Mouse (Mus musculus): ENCODE data around the gene Exoc3.

Exoc3 gene

DNA sequence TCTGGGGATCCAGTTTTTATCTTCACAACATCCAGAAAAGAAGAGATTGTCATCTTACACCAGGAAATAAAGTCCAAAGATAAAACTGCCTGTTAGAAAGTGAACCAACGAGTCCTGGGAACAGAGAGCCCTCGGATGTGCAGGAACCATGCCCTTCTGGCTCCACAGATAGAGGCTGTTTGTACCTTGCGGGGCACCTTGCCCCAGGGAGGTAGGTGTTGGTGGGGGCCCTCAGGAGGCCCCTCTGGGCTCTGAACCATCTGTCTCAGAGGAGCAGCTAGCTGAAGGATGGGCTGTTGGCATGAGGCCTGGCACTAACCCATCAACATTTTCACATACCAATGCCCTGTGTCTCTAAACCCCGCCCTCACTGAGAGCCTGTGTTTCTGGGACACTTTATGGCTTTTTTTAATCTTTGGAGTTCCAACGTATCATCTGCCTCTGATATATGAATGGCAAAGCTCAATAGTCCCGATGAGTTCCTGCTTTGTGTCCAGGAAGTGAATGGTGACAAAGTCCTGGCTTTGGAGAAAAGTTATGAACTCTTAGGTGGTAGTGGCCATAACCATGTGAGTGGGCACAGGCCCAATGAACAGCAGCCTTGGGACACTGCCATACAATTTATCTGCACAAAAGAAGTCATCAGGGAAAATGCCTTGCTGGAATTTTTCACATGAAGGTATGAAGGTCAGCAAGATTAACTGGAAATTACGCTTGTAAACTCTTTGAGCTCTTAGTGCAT is 69.5 kb downstream of the Exoc3 start:
- no peak for DNase-seq (ENCODE audit: low read depth)

DNA sequence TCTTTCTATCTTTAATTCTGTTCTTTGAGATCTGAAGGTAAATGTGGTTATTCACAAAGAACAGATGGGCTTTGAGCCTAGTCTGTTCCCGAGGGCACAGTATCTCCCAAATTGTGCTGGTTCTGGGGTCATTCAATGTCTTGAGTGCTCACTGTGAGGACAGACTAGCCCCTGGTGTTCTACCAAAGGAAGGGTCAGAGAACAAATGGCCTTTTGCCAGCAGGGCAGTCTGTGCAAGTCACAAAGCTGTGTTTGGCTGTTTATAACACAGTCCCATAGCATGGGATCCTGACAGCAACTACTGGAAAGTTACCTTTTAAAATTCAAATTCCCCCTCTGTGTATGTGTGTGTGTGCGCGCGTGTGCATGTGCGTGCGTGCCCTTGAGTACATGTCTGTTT is 78.6 kb downstream of the Exoc3 start:
- DNase-seq (ENCODE audit: low read depth) = no peak

DNA sequence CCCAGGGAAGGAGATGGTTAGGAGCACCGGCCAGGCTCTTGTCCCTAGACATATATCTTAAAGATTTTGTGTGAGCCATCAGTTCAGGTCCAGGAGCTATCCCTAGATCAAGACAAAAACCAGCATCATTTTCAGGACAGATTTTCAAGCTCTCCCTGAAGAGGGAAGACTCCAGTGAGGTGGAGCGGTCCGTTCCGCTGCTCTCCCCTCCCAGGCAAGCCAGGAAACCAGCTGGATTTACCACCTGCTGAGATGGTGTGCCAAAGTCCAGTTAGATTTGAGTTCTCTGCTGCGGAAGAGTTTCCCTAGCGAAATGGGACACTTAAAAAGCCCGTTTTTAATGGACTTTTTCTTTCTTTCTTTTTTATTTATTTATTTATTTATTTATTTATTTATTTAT is 81.0 kb downstream of the Exoc3 start:
- DNase-seq (ENCODE audit: low read depth) = no peak

DNA sequence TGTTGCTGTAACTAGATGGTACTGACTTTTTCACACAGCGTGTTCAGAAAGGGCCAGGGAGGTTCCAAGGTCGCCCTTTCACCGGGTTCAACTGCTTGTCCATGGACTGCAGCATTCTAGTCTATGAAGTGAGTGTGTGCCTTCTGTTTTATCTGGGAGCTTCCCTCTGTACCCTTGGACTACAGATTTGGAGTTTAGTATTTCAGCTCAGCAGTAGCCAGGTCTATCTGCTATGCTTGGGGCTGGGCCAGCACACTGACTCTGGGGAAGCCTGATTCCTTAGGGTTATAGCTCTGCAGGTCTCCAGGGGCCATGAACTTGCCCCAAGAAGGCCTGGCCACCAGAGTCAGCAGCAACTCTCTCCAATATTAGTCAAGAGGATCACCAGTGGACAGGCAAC is 85.9 kb downstream of the Exoc3 start:
- DNase-seq (ENCODE audit: low read depth) = no peak

DNA sequence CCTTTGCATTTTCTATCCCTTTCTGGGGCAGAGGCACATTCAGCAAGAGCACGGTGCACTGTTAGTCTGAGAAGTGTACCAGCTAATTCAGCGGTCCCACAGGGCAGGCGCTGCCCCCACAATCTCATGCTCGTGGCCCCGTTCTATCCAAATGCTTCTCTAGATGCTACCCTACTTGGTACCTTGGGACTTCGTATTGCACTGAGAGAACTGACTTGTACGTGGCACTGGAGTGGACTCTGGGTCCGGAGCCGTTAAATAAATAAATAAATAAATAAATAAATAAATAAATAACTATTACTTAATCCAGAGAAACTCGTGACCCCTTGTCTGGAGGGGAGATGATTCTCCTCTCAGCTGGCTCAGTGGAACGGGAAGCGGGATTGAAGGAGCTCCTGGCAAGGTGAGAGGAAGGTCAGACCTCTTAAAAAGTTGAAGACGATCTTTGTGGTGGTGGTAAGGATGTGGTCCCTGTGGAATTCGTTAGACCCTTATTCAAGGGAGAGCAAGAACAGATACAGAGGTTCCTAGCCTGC is 86.7 kb downstream of the Exoc3 start:
- DNase-seq (ENCODE audit: low read depth) = no peak

DNA sequence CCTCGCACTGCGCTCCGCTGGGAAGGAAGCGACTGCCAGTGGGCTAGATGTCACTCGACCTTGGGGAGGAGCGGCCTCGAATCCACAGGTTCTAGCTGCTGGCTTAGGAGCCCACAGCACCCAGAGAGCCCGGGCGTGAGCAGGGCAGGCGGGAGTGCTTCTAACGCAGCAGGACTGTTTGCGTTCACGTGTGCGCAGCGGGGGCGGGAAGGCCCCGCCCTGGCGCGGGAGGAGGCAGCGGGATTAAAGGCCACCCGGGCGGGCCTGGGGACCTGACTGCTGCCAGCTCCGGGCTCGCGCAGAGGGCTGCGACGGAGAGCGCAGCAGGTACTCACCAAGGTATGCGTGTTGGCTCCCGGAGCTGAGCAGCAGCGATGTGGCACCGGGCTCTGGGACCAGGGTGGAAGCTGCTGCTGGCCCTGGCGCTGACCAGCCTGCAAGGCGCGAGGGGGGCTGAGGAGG is 87.4 kb downstream of the Exoc3 start, which contains the start of gene Slc9a3:
Gene Slc9a3 (plus strand): TSS at position 317 of the 462 bp plus-strand sequence.
- no peak for DNase-seq (ENCODE audit: low read depth)

All from 416B (cell line).